Mouse (Mus musculus) inflammation-experienced regulatory T-cells, adult 16 weeks (primary cell): ENCODE data around the gene Gm14190. TPM values are rescaled to one million over a fixed set of nuclear protein-coding genes. Genes with fewer than 3 reads are reported as not detected.

Experiments
- polyA plus RNA-seq: library from polyadenylated mRNA; unstranded; fragments of 100-300 nt; shearing (Covaris generic); gene quantifications from one replicate; pipeline ENCODE4 v1.2.1, GENCODE M21; 2017

The Gm14190 gene
- not detected for polyA plus RNA-seq

DNA sequence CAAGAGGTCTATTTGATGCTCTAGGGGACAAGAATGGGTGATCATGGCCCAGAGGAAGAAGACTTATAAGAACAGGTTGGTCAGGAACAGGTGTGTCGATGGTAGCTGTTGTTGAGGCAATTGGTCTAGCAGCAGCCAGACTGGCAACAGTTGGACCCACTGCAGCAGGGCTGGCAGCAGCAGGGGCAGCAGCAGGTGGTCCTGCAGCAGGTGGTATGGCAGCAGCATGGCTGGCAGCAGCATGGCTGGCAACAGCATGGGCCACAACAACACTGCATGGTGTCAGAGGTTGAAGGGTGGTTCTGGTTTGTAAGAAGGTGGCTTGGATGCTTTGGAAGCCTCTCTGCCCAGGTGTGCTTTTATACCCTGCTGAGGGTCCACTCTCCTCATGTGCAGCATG, at the start of gene Gm14190:
TSS of gene Gm14190 (minus strand) at position 278 of the 400 bp plus-strand sequence.

DNA sequence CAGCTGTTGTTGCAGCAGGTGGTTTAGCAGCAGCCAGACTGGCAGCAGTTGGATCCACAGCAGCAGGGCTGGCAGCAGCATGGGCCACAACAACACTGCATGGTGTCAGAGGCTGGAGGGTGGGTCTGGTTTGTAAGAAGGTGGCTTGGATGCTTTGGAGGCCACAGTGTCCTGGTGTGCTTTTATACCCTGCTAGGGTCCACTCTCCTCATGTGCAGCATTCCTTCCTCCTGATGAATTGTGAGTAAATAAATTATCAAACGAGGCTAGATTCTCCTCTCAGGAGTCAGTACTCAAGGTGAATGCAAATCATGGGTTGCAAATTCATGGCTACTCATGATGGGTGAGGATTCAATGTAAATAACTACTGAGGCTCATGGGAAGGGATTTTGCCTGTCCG, 43.6 kb upstream of the Gm14190 start, which contains the start of gene Gm14180:
TSS of gene Gm14180 (minus strand) at position 101 of the 400 bp plus-strand sequence.

DNA sequence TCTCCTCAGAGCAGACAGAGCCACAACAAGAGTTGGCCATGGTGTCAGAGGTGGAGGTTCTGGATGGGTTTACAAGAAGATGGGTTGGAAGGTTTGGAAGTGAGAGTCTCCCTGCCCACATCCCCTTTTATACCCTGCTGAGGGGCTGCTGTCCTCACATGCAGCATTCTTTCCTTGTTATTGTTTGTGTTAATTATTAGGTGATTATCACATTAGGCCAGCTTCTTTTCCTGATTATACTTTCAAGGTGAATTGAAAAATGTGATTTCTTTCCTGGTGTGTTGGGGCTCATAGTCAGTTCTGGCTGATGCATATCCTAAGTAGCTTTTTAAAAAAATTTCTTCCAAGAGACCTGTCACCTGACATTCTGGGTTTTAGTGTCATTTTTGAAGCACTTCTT, 24.7 kb downstream of the Gm14190 start, which contains the start of gene Krtap4-6:
TSS of gene Krtap4-6 (minus strand) at position 101 of the 400 bp plus-strand sequence.

DNA sequence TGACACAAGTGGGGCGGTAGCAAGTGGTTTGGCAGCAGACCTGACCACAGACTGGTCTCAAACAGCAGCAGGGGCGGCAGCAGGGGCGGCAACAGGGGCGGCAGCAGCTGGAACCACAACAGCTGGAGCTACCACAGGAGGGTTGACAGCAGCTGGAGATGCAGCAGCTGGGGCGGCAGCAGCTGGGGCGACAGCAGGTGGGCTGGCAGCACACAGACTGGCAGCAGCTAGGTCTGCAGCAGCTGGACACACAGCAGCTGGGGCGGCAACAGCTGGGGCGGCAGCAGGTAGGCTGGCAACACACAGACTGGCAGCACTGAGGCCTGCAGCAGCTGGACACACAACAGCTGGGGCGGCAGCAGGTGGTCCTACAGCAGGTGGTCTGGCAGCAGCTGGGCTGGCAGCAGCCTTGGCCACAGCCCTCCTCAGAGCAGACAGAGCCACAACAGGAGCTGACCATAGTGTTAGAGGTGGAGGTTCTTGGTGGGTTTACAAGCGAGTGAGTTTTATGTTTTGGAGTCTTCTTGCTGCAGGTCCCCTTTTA, 32.0 kb downstream of the Gm14190 start, which contains the start of gene Gm11563:
TSS of gene Gm11563 (minus strand) at position 494 of the 544 bp plus-strand sequence.

DNA sequence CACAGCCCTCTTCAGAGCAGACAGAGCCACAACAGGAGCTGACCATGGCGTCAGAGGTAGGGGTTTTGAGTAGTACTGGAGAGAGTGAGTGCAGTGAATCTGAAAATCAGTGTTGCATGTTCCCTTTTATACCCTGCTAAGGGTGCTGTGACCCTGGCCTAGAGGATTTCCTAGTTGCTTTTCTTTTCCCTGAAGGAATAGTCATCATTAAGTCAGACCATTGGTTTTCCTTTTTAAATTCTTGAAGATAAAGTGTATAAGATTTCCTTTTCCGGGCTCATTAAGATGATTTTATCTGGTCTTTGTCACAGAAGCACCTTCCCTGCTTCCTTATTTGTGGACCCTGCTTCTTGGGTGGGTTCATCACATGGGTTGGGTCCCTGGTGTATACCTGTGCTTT, 40.4 kb downstream of the Gm14190 start, which contains the start of gene Gm11555:
TSS of gene Gm11555 (minus strand) at position 101 of the 400 bp plus-strand sequence.

GRCm38 (mm10) chr11:99643635-99644139, 46.9 kb downstream of the Gm14190 start, which contains the start of gene Krtap4-7:
Gene Krtap4-7, minus strand, starts transcription at chr11:99644089.

Other genes with a start within 250 kb of the Gm14190 start
- not detected for gene Krt23, start 197.6 kb downstream of the Gm14190 start, polyA plus RNA-seq
- gene Krt39, start 169.4 kb downstream of the Gm14190 start, polyA plus RNA-seq: not detected
- gene Krt40, start 147.6 kb downstream of the Gm14190 start, polyA plus RNA-seq: not detected
- gene Krtap3-3, start 139.9 kb downstream of the Gm14190 start, polyA plus RNA-seq: not detected
- gene Krtap3-2, start 133.9 kb downstream of the Gm14190 start, polyA plus RNA-seq: not detected
- gene Gm11939, start 131.3 kb downstream of the Gm14190 start, polyA plus RNA-seq: not detected
- gene Krtap3-1, start 124.1 kb downstream of the Gm14190 start, polyA plus RNA-seq: not detected
- not detected for gene Krtap1-5, start 109.7 kb downstream of the Gm14190 start, polyA plus RNA-seq
- not detected for gene Krtap1-4, start 107.1 kb downstream of the Gm14190 start, polyA plus RNA-seq
- not detected for gene Krtap1-3, start 99.4 kb downstream of the Gm14190 start, polyA plus RNA-seq
- gene Krtap9-3, start 92.6 kb downstream of the Gm14190 start, polyA plus RNA-seq: not detected
- gene Gm11938, start 87.4 kb downstream of the Gm14190 start, polyA plus RNA-seq: not detected
- gene Gm11937, start 80.6 kb downstream of the Gm14190 start, polyA plus RNA-seq: not detected
- gene Krtap2-4, start 75.9 kb downstream of the Gm14190 start, polyA plus RNA-seq: not detected
- gene Gm11562, start 70.3 kb downstream of the Gm14190 start, polyA plus RNA-seq: not detected
- not detected for gene Krtap4-1, start 62.5 kb downstream of the Gm14190 start, polyA plus RNA-seq
- gene Krtap4-2, start 55.7 kb downstream of the Gm14190 start, polyA plus RNA-seq: not detected
- not detected for gene Krtap4-7, start 46.7 kb downstream of the Gm14190 start, polyA plus RNA-seq
- gene Gm11555, start 40.5 kb downstream of the Gm14190 start, polyA plus RNA-seq: not detected
- not detected for gene Gm11563, start 31.8 kb downstream of the Gm14190 start, polyA plus RNA-seq
- not detected for gene Krtap4-6, start 24.8 kb downstream of the Gm14190 start, polyA plus RNA-seq
- not detected for gene Gm14180, start 43.5 kb upstream of the Gm14190 start, polyA plus RNA-seq
- not detected for gene Gm11595, start 82.2 kb upstream of the Gm14190 start, polyA plus RNA-seq
- not detected for gene Krtap4-8, start 90.0 kb upstream of the Gm14190 start, polyA plus RNA-seq
- gene Krtap4-9, start 94.5 kb upstream of the Gm14190 start, polyA plus RNA-seq: not detected
- gene Gm11596, start 102.7 kb upstream of the Gm14190 start, polyA plus RNA-seq: not detected
- not detected for gene Gm11569, start 108.2 kb upstream of the Gm14190 start, polyA plus RNA-seq
- gene Gm11554, start 113.7 kb upstream of the Gm14190 start, polyA plus RNA-seq: not detected
- not detected for gene Krtap4-13, start 119.2 kb upstream of the Gm14190 start, polyA plus RNA-seq
- not detected for gene Gm11564, start 124.9 kb upstream of the Gm14190 start, polyA plus RNA-seq
- gene 2300003K06Rik, start 147.3 kb upstream of the Gm14190 start, polyA plus RNA-seq: not detected
- gene Krtap4-16, start 160.9 kb upstream of the Gm14190 start, polyA plus RNA-seq: not detected
- gene Gm11568, start 167.2 kb upstream of the Gm14190 start, polyA plus RNA-seq: not detected
- gene Gm11559, start 173.7 kb upstream of the Gm14190 start, polyA plus RNA-seq: not detected
- not detected for gene Krtap9-1, start 182.6 kb upstream of the Gm14190 start, polyA plus RNA-seq
- gene Gm11567, start 188.4 kb upstream of the Gm14190 start, polyA plus RNA-seq: not detected
- gene Krtap31-1, start 217.2 kb upstream of the Gm14190 start, polyA plus RNA-seq: not detected
- gene Gm11565, start 224.0 kb upstream of the Gm14190 start, polyA plus RNA-seq: not detected
- gene Krtap31-2, start 245.6 kb upstream of the Gm14190 start, polyA plus RNA-seq: not detected